Mouse (Mus musculus) testis, adult 2 months (tissue): ENCODE results near the gene Cd19. TPM values are rescaled to one million over a fixed set of nuclear protein-coding genes. Genes with fewer than 3 reads are reported as not detected.

Experiments
- H3K27ac ChIP-seq: fragments of 200-500 bp; 2 replicates; pipeline ENCODE4 v1.5.1; 2012; ENCODE audit warnings: low read depth, low read length; ENCODE audit not compliant: control insufficient read depth, insufficient read depth
- H3K27me3 ChIP-seq: fragments of 200-500 bp; 2 replicates; pipeline ENCODE4 v1.6.1; 2012; ENCODE audit warnings: mild to moderate bottlenecking, low read length, moderate library complexity; ENCODE audit not compliant: control insufficient read depth, insufficient read depth
- H3K36me3 ChIP-seq: fragments of 200-500 bp; 2 replicates; pipeline ENCODE4 v1.6.1; 2012; ENCODE audit warnings: mild to moderate bottlenecking, low read length; ENCODE audit not compliant: control insufficient read depth, insufficient read depth
- H3K4me1 ChIP-seq: fragments of 200-500 bp; 2 replicates; pipeline ENCODE4 v1.6.1; 2012; ENCODE audit warnings: low read length; ENCODE audit not compliant: control insufficient read depth, insufficient read depth
- H3K4me3 ChIP-seq: fragments of 200-500 bp; 2 replicates; pipeline ENCODE4 v1.5.1; 2012; ENCODE audit warnings: low read depth, mild to moderate bottlenecking, low read length, moderate library complexity, mixed read lengths; ENCODE audit not compliant: control insufficient read depth
- CTCF ChIP-seq: fragments of 200-500 bp; IDR thresholded peaks from 2 replicates; pipeline ENCODE4 v1.5.1; 2012; ENCODE audit warnings: low read depth, mild to moderate bottlenecking, inconsistent platforms, low read length, moderate library complexity; ENCODE audit not compliant: control insufficient read depth, insufficient read depth, insufficient replicate concordance
- POLR2A ChIP-seq: fragments of 200-500 bp; IDR thresholded peaks from 2 replicates; pipeline ENCODE4 v1.6.1; 2012; ENCODE audit warnings: low read depth, mild to moderate bottlenecking, inconsistent platforms, low read length, moderate library complexity; ENCODE audit not compliant: control insufficient read depth
- polyA plus RNA-seq: library from polyadenylated mRNA; depleted of rRNA; stranded (reverse); fragments of >200 nt; gene quantifications from 2 replicates; pipeline ENCODE4 v1.2.3, GENCODE M21; 2012; rRNA removed

The Cd19 gene
- polyA plus RNA-seq, 1 experiment, result 1.8 TPM

DNA sequence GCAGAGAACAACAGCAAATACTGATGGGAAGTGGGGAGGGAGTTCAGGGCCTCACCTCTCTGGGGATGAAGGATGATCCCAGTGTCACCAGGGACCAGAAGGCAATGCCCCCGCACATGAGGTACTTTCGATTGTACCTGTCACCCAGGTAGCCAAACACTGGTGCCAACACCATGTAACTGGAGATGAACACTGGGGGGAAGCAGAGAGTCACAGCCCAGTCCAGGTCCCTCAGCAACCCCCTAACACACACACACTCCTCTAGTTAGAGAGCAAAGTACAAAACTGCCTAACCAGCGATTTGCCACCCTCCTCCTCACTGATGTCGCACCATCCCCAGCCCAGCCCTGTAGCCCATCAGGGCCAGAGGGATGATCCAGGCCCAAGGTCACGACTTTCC is 39.7 kb downstream of the Cd19 start:
- TF ChIP-seq CTCF (no peak), POLR2A (no peak)
- Histone ChIP-seq H3K4me1 (peaks cover 9% of the 10 kb centered on the region), H3K36me3 (no peaks in the 10 kb centered on the region), H3K27ac (no peak overlapping the region), H3K4me3 (no peak overlapping the region), H3K27me3 (no peaks in the 10 kb centered on the region)

- Histone ChIP-seq H3K4me3 (no peak overlapping the region), H3K36me3 (no peaks in the 10 kb centered on the region), H3K27ac (no peak overlapping the region), H3K27me3 (no peaks in the 10 kb centered on the region), H3K4me1 (peaks cover 9% of the 10 kb centered on the region)
- no peak for TF ChIP-seq CTCF
- TF ChIP-seq POLR2A, result no peak
Observed at GRCm38 (mm10) chr7:126374526-126374925, 40.2 kb downstream of the Cd19 start.

- TF ChIP-seq POLR2A (no peak), CTCF (no peak)
- no peaks in the 10 kb centered on the region for H3K27me3 ChIP-seq
- H3K4me1 ChIP-seq, result peaks cover 12% of the 10 kb centered on the region
- H3K4me3 ChIP-seq, result peak overlapping the region; percentile 27
- no peak overlapping the region for H3K27ac ChIP-seq
- no peaks in the 10 kb centered on the region for H3K36me3 ChIP-seq
Observed at GRCm38 (mm10) chr7:126373007-126373406, 41.7 kb downstream of the Cd19 start.

DNA sequence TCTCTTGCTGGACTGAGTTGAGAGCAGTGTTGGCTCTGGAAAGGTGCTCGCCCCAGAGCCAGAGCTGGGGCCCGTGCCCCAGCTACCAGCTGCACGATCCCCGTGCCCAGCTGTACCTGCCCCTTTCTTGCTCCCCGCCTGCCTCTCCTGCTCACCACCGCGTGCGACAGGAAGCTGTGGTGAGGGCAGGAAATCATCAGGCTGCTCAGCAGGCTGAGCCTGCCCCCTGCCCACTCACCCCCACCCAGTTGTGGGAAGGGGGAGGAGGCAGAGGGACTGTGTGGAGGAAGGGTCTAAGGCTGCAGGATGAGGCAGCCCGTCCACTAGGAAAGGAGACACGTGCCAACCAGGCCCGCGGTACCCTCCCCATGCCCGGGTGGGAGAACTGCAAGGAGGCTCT is 45.3 kb downstream of the Cd19 start, which contains the start of gene Lat:
Lat (minus strand) TSS at position 178 of the 400 bp plus-strand sequence.
- Histone ChIP-seq H3K36me3 (no peaks in the 10 kb centered on the region), H3K27me3 (no peaks in the 10 kb centered on the region), H3K27ac (no peak within 1 kb of the TSS), H3K4me1 (peaks cover 3% of the 10 kb centered on the region), H3K4me3 (no peak within 1 kb of the TSS)
- no peak for TF ChIP-seq CTCF
- TF ChIP-seq POLR2A, result no peak

DNA sequence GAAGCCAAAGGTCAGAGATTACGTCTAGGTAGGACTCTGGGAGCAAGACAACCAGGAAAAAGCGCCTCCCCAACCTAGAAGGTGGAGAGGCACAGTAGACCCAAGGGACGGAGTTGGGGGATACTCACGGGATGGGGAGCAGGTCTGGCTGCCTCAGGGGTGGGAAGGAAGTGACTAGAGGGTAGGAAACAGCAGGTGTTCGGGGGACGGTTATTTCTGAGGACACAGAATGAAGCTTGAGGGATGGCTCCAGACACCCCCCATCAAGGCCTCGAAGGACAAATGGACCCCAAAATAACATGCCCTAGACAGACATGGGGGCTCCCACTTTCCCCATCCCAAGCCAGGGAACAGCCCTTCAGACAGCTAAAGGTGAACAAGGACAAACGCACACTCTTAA is 46.3 kb downstream of the Cd19 start:
- Histone ChIP-seq H3K4me1 (peaks cover 3% of the 10 kb centered on the region), H3K27me3 (no peaks in the 10 kb centered on the region), H3K27ac (no peak overlapping the region), H3K4me3 (no peak overlapping the region), H3K36me3 (no peaks in the 10 kb centered on the region)
- TF ChIP-seq POLR2A, result no peak
- no peak for TF ChIP-seq CTCF

GRCm38 (mm10) chr7:126367636-126368035 is 47.1 kb downstream of the Cd19 start:
- Histone ChIP-seq H3K27me3 (no peaks in the 10 kb centered on the region), H3K36me3 (no peaks in the 10 kb centered on the region), H3K4me1 (peaks cover 3% of the 10 kb centered on the region), H3K27ac (no peak overlapping the region), H3K4me3 (no peak overlapping the region)
- TF ChIP-seq CTCF (no peak), POLR2A (no peak)

DNA sequence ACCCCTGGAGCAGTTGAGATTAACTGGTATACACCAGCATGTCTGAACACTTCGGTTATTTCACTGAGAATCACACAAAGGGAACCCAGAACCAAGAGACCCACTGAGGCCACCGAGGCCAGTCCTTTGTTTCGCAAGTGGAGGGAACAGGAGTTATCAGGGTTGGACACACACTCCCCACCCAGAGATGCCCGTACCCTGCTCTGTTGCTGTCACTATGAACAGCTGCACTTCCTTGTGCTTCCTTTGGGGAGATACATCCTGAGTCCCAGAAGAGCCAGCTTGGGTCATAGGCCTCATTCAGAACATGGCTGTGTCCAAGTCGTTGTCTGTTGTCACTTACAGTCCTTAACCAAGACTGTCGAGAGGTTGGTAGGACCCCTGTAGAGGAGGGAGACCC is 51.7 kb downstream of the Cd19 start:
- H3K36me3 ChIP-seq, result no peaks in the 10 kb centered on the region
- H3K4me1 ChIP-seq, result peaks cover 5% of the 10 kb centered on the region
- TF ChIP-seq CTCF (no peak), POLR2A (no peak)
- H3K4me3 ChIP-seq, result no peak overlapping the region
- H3K27ac ChIP-seq, result no peak overlapping the region
- H3K27me3 ChIP-seq, result no peaks in the 10 kb centered on the region

GRCm38 (mm10) chr7:126359049-126359448 is 55.6 kb downstream of the Cd19 start:
- no peak for TF ChIP-seq POLR2A
- H3K4me3 ChIP-seq, result peak overlapping the region; percentile 35
- H3K27ac ChIP-seq, result no peak overlapping the region
- no peaks in the 10 kb centered on the region for H3K36me3 ChIP-seq
- H3K27me3 ChIP-seq, result no peaks in the 10 kb centered on the region
- H3K4me1 ChIP-seq, result peaks cover 5% of the 10 kb centered on the region

Other genes starting within 250 kb of the Cd19 start
- gene Xpo6, start 214.4 kb downstream of the Cd19 start, polyA plus RNA-seq, result 656 and 695 TPM in 2 replicates
- 8.8 and 9.9 TPM in 2 replicates for gene Sbk1, start 142.3 kb downstream of the Cd19 start, polyA plus RNA-seq
- gene Lat, start 45.3 kb downstream of the Cd19 start, polyA plus RNA-seq, result 0.53 and 0.57 TPM in 2 replicates
- gene Spns1, start 37.4 kb downstream of the Cd19 start, polyA plus RNA-seq, result 30.9 and 44.2 TPM in 2 replicates
- gene Nfatc2ip, start 18.2 kb downstream of the Cd19 start, polyA plus RNA-seq, result 39.4 and 41.3 TPM in 2 replicates
- gene Rabep2, start 13.9 kb upstream of the Cd19 start, polyA plus RNA-seq, result 17.6 and 17.7 TPM in 2 replicates
- gene Atp2a1, start 48.2 kb upstream of the Cd19 start, polyA plus RNA-seq, result 1.5 and 1.6 TPM in 2 replicates
- 39.2 and 41.1 TPM in 2 replicates for gene Sh2b1, start 60.5 kb upstream of the Cd19 start, polyA plus RNA-seq
- 43.5 and 50.2 TPM in 2 replicates for gene Tufm, start 72.5 kb upstream of the Cd19 start, polyA plus RNA-seq
- 666 and 681 TPM in 2 replicates for gene Atxn2l, start 88.5 kb upstream of the Cd19 start, polyA plus RNA-seq
- gene Eif3c, start 151.5 kb upstream of the Cd19 start, polyA plus RNA-seq, result 144 and 157 TPM in 2 replicates
- gene Apobr, start 170.1 kb upstream of the Cd19 start, polyA plus RNA-seq, result 0.16 and 1.3 TPM in 2 replicates
- gene Cln3, start 170.9 kb upstream of the Cd19 start, polyA plus RNA-seq, result 34.9 and 42.7 TPM in 2 replicates
- gene Il27, start 180.1 kb upstream of the Cd19 start, polyA plus RNA-seq, result not detected in 2 replicates
- 1.4 and 2.6 TPM in 2 replicates for gene Nupr1, start 216.0 kb upstream of the Cd19 start, polyA plus RNA-seq
- 405 and 485 TPM in 2 replicates for gene Sgf29, start 234.4 kb upstream of the Cd19 start, polyA plus RNA-seq